Mouse (Mus musculus): ENCODE measurements around the gene Lamtor4. TPM values are rescaled to one million over a fixed set of nuclear protein-coding genes. Genes with fewer than 3 reads are reported as not detected.

Lamtor4 gene
- total RNA-seq, 2 experiments from 2014 or later: 60.0 to 60.9 TPM

DNA sequence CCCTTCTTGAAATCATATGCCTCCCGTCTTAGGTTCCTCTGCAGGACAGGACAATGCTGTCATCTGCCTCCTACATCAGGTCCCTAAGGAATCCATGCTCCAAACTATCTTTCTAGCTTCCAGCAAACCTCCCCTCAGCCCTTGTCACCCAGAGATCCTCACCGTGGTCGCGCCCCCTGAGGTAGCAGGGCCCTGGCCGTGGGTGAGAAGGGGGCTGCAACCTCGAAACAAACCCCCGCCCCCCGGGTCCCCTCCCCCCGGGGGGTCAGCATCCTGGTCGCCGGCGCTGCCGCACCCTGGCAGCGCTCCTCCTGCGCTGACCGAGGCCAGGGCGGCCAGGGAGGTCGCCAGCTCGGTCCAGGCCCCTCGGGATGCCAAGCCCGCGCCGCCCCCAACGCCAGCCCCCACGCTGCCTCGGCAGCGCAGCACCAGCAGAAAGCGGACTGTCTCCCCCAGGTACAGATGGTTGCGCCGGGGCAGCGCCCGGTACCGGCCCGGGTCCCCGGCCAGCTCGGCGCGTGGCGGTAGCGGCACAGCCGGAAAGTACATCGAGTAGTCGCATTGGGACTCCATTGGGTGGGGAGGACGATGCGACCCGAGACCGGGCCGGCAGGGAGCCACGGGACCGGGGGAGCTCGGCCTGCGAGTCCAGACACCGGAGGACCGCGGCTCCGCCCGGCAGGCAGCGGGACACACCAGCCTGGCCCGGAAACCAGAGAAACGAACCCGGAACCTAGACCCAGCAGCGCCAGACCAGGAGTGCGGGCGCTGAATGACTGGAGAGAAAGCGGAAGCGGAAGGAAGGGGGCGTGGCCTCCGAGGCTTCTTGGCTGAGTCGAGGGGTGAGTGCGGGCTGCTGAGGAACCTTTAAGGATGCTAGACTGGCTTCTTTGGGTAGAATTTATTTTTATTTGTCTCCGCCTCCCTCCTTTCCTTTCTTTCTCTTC is 8.3 kb downstream of the Lamtor4 start, which contains the start of gene BC037034:
Gene BC037034 (minus strand): TSS at position 774 of the 947 bp plus-strand sequence.
- Histone ChIP-seq H3K27ac (peak within 1 kb of the TSS; percentile 93), H3K4me3 (peak within 1 kb of the TSS; percentile 78)
- peak; percentile 20 for TF ChIP-seq CTCF (conservative IDR thresholded peaks at IDR 0.05)
- DNase-seq (ENCODE audit: low spot score in 2 of 2): peak; percentile 90 to 92

DNA sequence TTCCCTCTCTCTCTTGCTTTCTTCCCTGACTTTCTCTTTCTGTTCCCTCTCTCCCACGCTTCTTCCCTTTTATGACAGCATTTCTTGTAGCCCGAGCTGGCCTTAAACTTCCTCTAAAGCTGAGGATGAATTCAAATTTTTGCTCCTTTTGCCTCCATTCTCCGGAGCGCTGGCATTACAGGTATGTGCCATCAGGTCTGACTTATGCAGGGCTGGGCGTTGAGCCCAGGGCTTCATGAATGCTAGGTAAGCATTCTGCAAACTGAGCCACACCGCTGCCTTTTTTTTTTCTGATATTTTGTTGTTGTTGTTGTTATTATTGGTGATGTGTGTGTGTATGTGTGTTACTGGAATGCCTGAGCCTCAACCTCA is 8.9 kb downstream of the Lamtor4 start:
- Histone ChIP-seq H3K27ac (peak overlapping the region; percentile 93), H3K4me3 (peak overlapping the region; percentile 78)
- no peak for TF ChIP-seq CTCF (conservative IDR thresholded peaks at IDR 0.05)
- DNase-seq (ENCODE audit: low spot score in 2 of 2): no peak

DNA sequence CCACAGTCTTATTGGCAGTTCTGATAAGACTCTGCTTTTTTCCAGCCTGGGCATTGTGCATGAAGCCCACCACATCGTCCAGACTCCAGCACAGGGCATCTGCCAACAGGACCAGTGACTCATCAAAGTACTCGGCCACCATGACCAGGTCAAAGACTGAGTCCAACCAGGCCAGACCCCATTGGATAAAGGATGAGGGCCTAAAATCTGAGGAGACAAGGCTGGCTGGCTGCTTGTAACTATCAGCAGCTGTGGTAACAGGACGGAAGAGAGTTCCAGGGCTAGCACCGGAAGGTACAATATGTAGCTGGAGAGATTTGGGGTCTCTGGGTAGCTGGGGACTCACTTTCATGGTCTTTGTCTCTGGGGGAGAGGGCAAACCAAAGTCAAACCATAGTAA is 10.4 kb downstream of the Lamtor4 start:
- Histone ChIP-seq H3K4me3 (no peak overlapping the region), H3K27ac (no peak overlapping the region)
- no peak for DNase-seq (ENCODE audit: low spot score in 2 of 2)
- TF ChIP-seq CTCF (conservative IDR thresholded peaks at IDR 0.05): no peak

- DNase-seq (ENCODE audit: low spot score in 2 of 2): no peak
- TF ChIP-seq CTCF (conservative IDR thresholded peaks at IDR 0.05): no peak
- Histone ChIP-seq H3K27ac (no peak overlapping the region), H3K4me3 (no peak overlapping the region)
These were observed 11.8 kb downstream of the Lamtor4 start for GRCm38 (mm10) chr5:138267114-138267513.

DNA sequence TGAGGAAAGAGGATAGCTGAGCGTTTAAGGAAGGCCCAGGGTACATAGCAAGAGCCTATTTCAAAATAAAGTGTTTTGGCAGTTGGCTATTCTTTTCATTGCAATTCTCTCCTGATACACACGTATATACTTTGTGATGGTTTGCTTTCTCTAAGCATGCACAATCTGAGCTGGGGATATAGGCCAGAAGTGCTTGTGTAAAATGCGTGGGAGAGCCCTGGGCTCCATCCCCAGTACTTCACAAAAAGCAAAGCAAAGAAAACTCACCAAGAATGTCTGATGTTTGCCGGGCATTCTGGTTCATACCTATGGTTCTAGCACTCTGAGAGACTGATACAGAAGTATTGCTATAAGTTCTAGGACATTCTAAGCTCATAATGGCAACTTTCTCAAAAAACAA is 13.7 kb downstream of the Lamtor4 start:
- Histone ChIP-seq H3K4me3 (no peak overlapping the region), H3K27ac (no peak overlapping the region)
- TF ChIP-seq CTCF (conservative IDR thresholded peaks at IDR 0.05): no peak
- DNase-seq (ENCODE audit: low spot score in 2 of 2): no peak

GRCm38 (mm10) chr5:138271232-138271631 is 15.9 kb downstream of the Lamtor4 start:
- no peak for DNase-seq (ENCODE audit: low spot score in 2 of 2)

GRCm38 (mm10) chr5:138272409-138272923 is 17.2 kb downstream of the Lamtor4 start, which contains the start of gene Gal3st4:
Gene Gal3st4, minus strand, starts transcription at chr5:138272840.
- Histone ChIP-seq H3K4me3 (peak within 1 kb of the TSS; percentile 35), H3K27ac (peak within 1 kb of the TSS; percentile 75; the same call in 1 of the 2 replicates)
- no peak for TF ChIP-seq CTCF (conservative IDR thresholded peaks at IDR 0.05)
- no peak for DNase-seq (ENCODE audit: low spot score in 2 of 2)

More at GRCm38 (mm10) chr5:138271232-138271631, 15.9 kb downstream of the Lamtor4 start:
- no peak for TF ChIP-seq CTCF (conservative IDR thresholded peaks at IDR 0.05)
- Histone ChIP-seq H3K4me3 (no peak overlapping the region), H3K27ac (peak overlapping the region; percentile 14; the same call in 1 of the 2 replicates)

- no peak overlapping the region for H3K27ac ChIP-seq
- no peak overlapping the region for H3K4me3 ChIP-seq
- no peak for TF ChIP-seq CTCF (conservative IDR thresholded peaks at IDR 0.05)
- no peak for DNase-seq (ENCODE audit: low spot score in 2 of 2)
These were observed 18.9 kb downstream of the Lamtor4 start for GRCm38 (mm10) chr5:138274186-138274585.

- DNase-seq (ENCODE audit: low spot score in 2 of 2): no peak
- H3K4me3 ChIP-seq: no peak overlapping the region; the same call in 1 of the 2 replicates
- TF ChIP-seq CTCF (conservative IDR thresholded peaks at IDR 0.05): no peak
- no peak overlapping the region for H3K27ac ChIP-seq
These were observed 20.2 kb downstream of the Lamtor4 start for GRCm38 (mm10) chr5:138275216-138276050.

DNA sequence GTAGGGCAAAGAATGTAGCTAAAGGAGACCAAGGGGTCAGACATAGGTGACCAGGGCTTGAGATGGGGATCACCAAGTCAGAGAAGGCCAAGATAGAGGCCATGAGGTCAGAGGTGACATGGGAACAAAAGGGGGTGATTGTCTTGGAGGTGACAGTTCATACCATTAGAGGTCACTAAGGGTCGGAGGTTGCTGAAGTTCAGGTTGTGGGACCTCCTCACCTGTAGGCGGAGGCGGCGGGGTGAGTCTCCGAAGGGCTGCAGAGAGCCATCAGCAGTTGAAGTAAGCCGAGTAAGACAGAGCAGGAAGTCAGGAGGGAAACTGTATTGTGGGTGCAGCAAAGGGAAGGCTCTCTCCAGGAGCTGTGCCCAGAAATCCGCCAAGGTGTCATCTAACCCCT is 22.7 kb downstream of the Lamtor4 start:
- H3K27ac ChIP-seq: no peak overlapping the region
- H3K4me3 ChIP-seq: no peak overlapping the region
- DNase-seq (ENCODE audit: low spot score in 2 of 2): no peak
- no peak for TF ChIP-seq CTCF (conservative IDR thresholded peaks at IDR 0.05)

GRCm38 (mm10) chr5:138279585-138280424 is 24.5 kb downstream of the Lamtor4 start, which contains the start of the genes Gm43720, Gpc2 and Stag3:
Gene Gm43720, minus strand, starts transcription at chr5:138279958.
Gene Gpc2, minus strand, starts transcription at chr5:138280005.
Gene Stag3, plus strand, starts transcription at chr5:138280240.
- no peak within 1 kb of the TSS for H3K27ac ChIP-seq
- peak; percentile 73 to 83 for DNase-seq (ENCODE audit: low spot score in 2 of 2)
- peak within 1 kb of the TSS; percentile 54 for H3K4me3 ChIP-seq
- TF ChIP-seq CTCF (conservative IDR thresholded peaks at IDR 0.05): no peak

DNA sequence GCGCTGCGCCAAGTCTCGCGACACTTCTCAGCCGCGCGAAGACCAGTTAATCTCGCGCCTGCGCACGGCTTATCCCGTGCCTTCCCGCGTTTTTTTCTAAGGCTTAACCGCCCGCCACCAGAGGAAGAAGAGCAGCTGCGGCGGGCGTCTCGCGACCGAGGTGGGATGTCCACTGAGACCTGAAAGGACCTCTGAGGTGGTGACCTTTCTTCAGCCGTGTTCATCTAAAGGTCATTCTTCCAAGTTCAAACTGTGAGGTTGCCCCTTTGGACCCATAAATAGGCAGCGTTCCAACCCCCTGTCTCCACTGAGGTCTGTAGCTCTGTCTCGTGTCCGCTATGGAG is 25.1 kb downstream of the Lamtor4 start:
- no peak for DNase-seq (ENCODE audit: low spot score in 2 of 2)
- Histone ChIP-seq H3K4me3 (peak overlapping the region; percentile 54), H3K27ac (no peak overlapping the region)
- TF ChIP-seq CTCF (conservative IDR thresholded peaks at IDR 0.05): no peak
